Comparison of ENCODE assay signal across 18 mouse cellular contexts in genomic region chr3:126627968-126628367, GRCm38 (mm10).
"Had no signal": no experiment of that assay in that cellular context is flagged by ENCODE, and none has a peak within 500 bp of the region (broad histone marks: within the 10 kb centered on the region; RNA-seq: fewer than 3 reads in every experiment).

No protein-coding gene starts in this region.

- H3K36me3 ChIP-seq: kidney, embryonic 15.5 days; liver, embryonic 13.5 days; midbrain, embryonic 12.5 days; midbrain, embryonic 15.5 days; neural tube, embryonic 12.5 days; neural tube, embryonic 15.5 days; stomach, embryonic 15.5 days had no signal

- ATAC-seq: midbrain, embryonic 15.5 days had no signal

- H3K4me3 ChIP-seq: kidney, embryonic 15.5 days; left cerebral cortex, adult 2 months; liver, embryonic 13.5 days; midbrain, embryonic 12.5 days; midbrain, embryonic 15.5 days; neural tube, embryonic 12.5 days; neural tube, embryonic 15.5 days; stomach, embryonic 15.5 days had no signal

- H3K4me2 ChIP-seq: kidney, embryonic 15.5 days; liver, embryonic 13.5 days; midbrain, embryonic 12.5 days; midbrain, embryonic 15.5 days; neural tube, embryonic 12.5 days; neural tube, embryonic 15.5 days; stomach, embryonic 15.5 days had no signal

- H3K27me3 ChIP-seq: kidney, embryonic 15.5 days; liver, embryonic 13.5 days; midbrain, embryonic 12.5 days; midbrain, embryonic 15.5 days; neural tube, embryonic 12.5 days; neural tube, embryonic 15.5 days; stomach, embryonic 15.5 days had no signal

- H3K27ac ChIP-seq: left cerebral cortex, adult 2 months; liver, embryonic 13.5 days; midbrain, embryonic 12.5 days; midbrain, embryonic 15.5 days; neural tube, embryonic 12.5 days; neural tube, embryonic 15.5 days; stomach, embryonic 15.5 days had no signal

- DNase-seq: kidney, adult 8-10 months; kidney, postnatal 10 days; kidney, postnatal 36 days; layer of hippocampus, postnatal 36 days; liver, embryonic 13.5 days; lung, adult 2 months; lung, postnatal 36 days; right cerebral cortex, adult 18-20 months; right cerebral cortex, postnatal 25 days; spleen, adult 18-20 months; thymus, postnatal 25 days had no signal

- H3K4me1 ChIP-seq: kidney, embryonic 15.5 days; midbrain, embryonic 12.5 days; midbrain, embryonic 15.5 days; stomach, embryonic 15.5 days had no signal

- H3K9me3 ChIP-seq: liver, embryonic 13.5 days; midbrain, embryonic 12.5 days; midbrain, embryonic 15.5 days; neural tube, embryonic 12.5 days; neural tube, embryonic 15.5 days; stomach, embryonic 15.5 days had no signal

- H3K9ac ChIP-seq: kidney, embryonic 15.5 days; liver, embryonic 13.5 days; midbrain, embryonic 12.5 days; midbrain, embryonic 15.5 days; neural tube, embryonic 12.5 days; neural tube, embryonic 15.5 days; stomach, embryonic 15.5 days had no signal
